ENCODE assay signal across 14 mouse cellular contexts in genomic region chr1:133255776-133256175, GRCm38 (mm10). TPM values are rescaled to one million over a fixed set of nuclear protein-coding genes. Genes with fewer than 3 reads are reported as not detected.
A peak's percentile ranks its signal among the peaks of the same experiment; 100 is the strongest.
DNase-seq lines count a peak whose midpoint lies in the region; ATAC-seq and TF ChIP-seq lines count a peak whose summit lies in the region.
"Had no signal": no experiment of that assay in that cellular context is flagged by ENCODE, and none has a peak within 500 bp of the region (broad histone marks: within the 10 kb centered on the region; RNA-seq: fewer than 3 reads in every experiment).

No protein-coding gene starts in this region.

- no peak for TF ChIP-seq CTCF in lung, adult 2 months (IDR thresholded peaks at IDR 0.05; ENCODE audit: insufficient read depth, low read length)
- TF ChIP-seq CTCF in heart, postnatal 0 days (IDR thresholded peaks at IDR 0.05; ENCODE audit: low read depth): no peak

- no peak for DNase-seq in heart, postnatal 25 days (ENCODE audit: low spot score)
- no peak for DNase-seq in lung, adult 2 months
- DNase-seq in heart, postnatal 0 days (ENCODE audit: low spot score): no peak
- DNase-seq in right cerebral cortex, postnatal 36 days (ENCODE audit: low spot score in 2 of 2): no peak
- no peak for DNase-seq in adrenal gland, postnatal 4 days (ENCODE audit: low spot score in 2 of 2)
- DNase-seq: adrenal gland, postnatal 25 days; forebrain, postnatal 0 days had no signal

- H3K27me3 ChIP-seq in heart, embryonic 14.5 days (ENCODE audit: control insufficient read depth, insufficient read depth, low read length): no peaks in the 10 kb centered on the region
- no peaks in the 10 kb centered on the region for H3K27me3 ChIP-seq in lung, embryonic 16.5 days (ENCODE audit: control insufficient read depth, insufficient read depth, low read depth, low read length)
- H3K27me3 ChIP-seq in heart, postnatal 0 days (ENCODE audit: control insufficient read depth, insufficient read depth, low read length): no peaks in the 10 kb centered on the region
- H3K27me3 ChIP-seq in neural tube, embryonic 15.5 days (replicated peaks): no peaks in the 10 kb centered on the region

- H3K9ac ChIP-seq in heart, embryonic 14.5 days (ENCODE audit: low read length): peak overlapping the region; percentile 56; the same call in 1 of the 2 replicates
- no peak overlapping the region; the same call in 1 of the 2 replicates for H3K9ac ChIP-seq in lung, embryonic 16.5 days (ENCODE audit: low read length)
- H3K9ac ChIP-seq in heart, postnatal 0 days (replicated peaks; ENCODE audit: low read depth, low read length): 0 out of 2 replicates have a peak overlapping the region, but pooled peaks have one; percentile 22
- H3K9ac ChIP-seq in neural tube, embryonic 15.5 days (replicated peaks): no peak overlapping the region
- H3K9ac ChIP-seq: forebrain, postnatal 0 days had no signal

- no peak for ATAC-seq in heart, embryonic 14.5 days (ENCODE audit: insufficient number of reproducible peaks, insufficient read depth, low FRiP score, low read depth)
- peak; percentile 50 for ATAC-seq in lung, embryonic 16.5 days (ENCODE audit: low read depth)
- no peak for ATAC-seq in heart, postnatal 0 days (ENCODE audit: insufficient read depth, low read depth)
- ATAC-seq in neural tube, embryonic 15.5 days (ENCODE audit: low FRiP score): no peak
- ATAC-seq: forebrain, postnatal 0 days had no signal

- H3K4me3 ChIP-seq in heart, embryonic 14.5 days (ENCODE audit: control insufficient read depth in 1 of 2, insufficient read depth in 1 of 2, low read depth in 1 of 2, low read length in 2 of 2): no peak overlapping the region
- peak overlapping the region; percentile 32 for H3K4me3 ChIP-seq in lung, embryonic 16.5 days (ENCODE audit: low read length)
- H3K4me3 ChIP-seq in lung, adult 2 months (replicated peaks; ENCODE audit: extremely low read depth, low read depth, low read length): no peak overlapping the region
- peak overlapping the region; percentile 19 for H3K4me3 ChIP-seq in heart, postnatal 0 days (ENCODE audit: low read depth, low read length)
- H3K4me3 ChIP-seq in neural tube, embryonic 15.5 days (replicated peaks): no peak overlapping the region

- TF ChIP-seq EP300 in heart, postnatal 0 days (IDR thresholded peaks at IDR 0.05; ENCODE audit: low read depth): no peak

- 30% methylated on average over 5 of the region's 5 CpGs for WGBS in heart, embryonic 14.5 days
- 19% methylated on average over 5 of the region's 5 CpGs for WGBS in lung, embryonic 16.5 days
- 55% methylated on average over 5 of the region's 5 CpGs for WGBS in lung, adult 2 months
- WGBS in heart, postnatal 0 days: 37% methylated on average over 5 of the region's 5 CpGs
- WGBS in neural tube, embryonic 15.5 days: 41% methylated on average over 5 of the region's 5 CpGs

- TF ChIP-seq POLR2A in lung, adult 2 months (IDR thresholded peaks at IDR 0.05; ENCODE audit: borderline replicate concordance, extremely low read depth, low read depth, low read length): no peak

- H3K27ac ChIP-seq in heart, embryonic 14.5 days (replicated peaks in 1 of 2; ENCODE audit: control insufficient read depth in 1 of 2, insufficient read depth in 1 of 2, low read depth in 2 of 2, low read length in 2 of 2): peak overlapping the region; percentile 26 to 50
- peak overlapping the region; percentile 69 for H3K27ac ChIP-seq in lung, embryonic 16.5 days (ENCODE audit: low read length)
- peak overlapping the region; percentile 52 for H3K27ac ChIP-seq in heart, postnatal 0 days (ENCODE audit: low read depth)
- peak overlapping the region; percentile 19 for H3K27ac ChIP-seq in neural tube, embryonic 15.5 days (replicated peaks)

- peaks cover 21% of the 10 kb centered on the region for H3K36me3 ChIP-seq in heart, embryonic 14.5 days (ENCODE audit: control insufficient read depth, insufficient read depth, low read length)
- no peaks in the 10 kb centered on the region for H3K36me3 ChIP-seq in lung, embryonic 16.5 days (ENCODE audit: control insufficient read depth, insufficient read depth, low read length)
- peaks cover 11% of the 10 kb centered on the region for H3K36me3 ChIP-seq in heart, postnatal 0 days (replicated peaks; ENCODE audit: control insufficient read depth, insufficient read depth, low read length)
- H3K36me3 ChIP-seq in neural tube, embryonic 15.5 days: peaks cover 8% of the 10 kb centered on the region; the same call in 1 of the 2 replicates

- intact Hi-C loops in heart, postnatal 25 days (cut with DNase I): no loop called here

- H3K9me3 ChIP-seq in heart, embryonic 14.5 days (ENCODE audit: control insufficient read depth, low read length): no peaks in the 10 kb centered on the region
- no peaks in the 10 kb centered on the region for H3K9me3 ChIP-seq in lung, embryonic 16.5 days (ENCODE audit: control insufficient read depth, low read length)
- no peaks in the 10 kb centered on the region for H3K9me3 ChIP-seq in heart, postnatal 0 days (replicated peaks; ENCODE audit: control insufficient read depth, low read length)
- H3K9me3 ChIP-seq in neural tube, embryonic 15.5 days (replicated peaks): no peaks in the 10 kb centered on the region

- peak overlapping the region; percentile 37; the same call in 1 of the 2 replicates for H3K4me2 ChIP-seq in heart, embryonic 14.5 days (ENCODE audit: low read length)
- peak overlapping the region; percentile 37; the same call in 1 of the 2 replicates for H3K4me2 ChIP-seq in lung, embryonic 16.5 days (ENCODE audit: low read depth, low read length)
- peak overlapping the region; percentile 40 for H3K4me2 ChIP-seq in heart, postnatal 0 days (ENCODE audit: low read depth, low read length)
- H3K4me2 ChIP-seq in neural tube, embryonic 15.5 days: no peak overlapping the region

- peaks cover 57 to 68% of the 10 kb centered on the region in 2 experiments for H3K4me1 ChIP-seq in heart, embryonic 14.5 days (ENCODE audit: control insufficient read depth in 2 of 2, insufficient read depth in 2 of 2, low read length in 2 of 2)
- H3K4me1 ChIP-seq in lung, embryonic 16.5 days (replicated peaks; ENCODE audit: control insufficient read depth, insufficient read depth, low read length): peaks cover 37% of the 10 kb centered on the region
- peaks cover 3% of the 10 kb centered on the region for H3K4me1 ChIP-seq in lung, adult 2 months (ENCODE audit: control insufficient read depth, insufficient read depth, low read length)
- peaks cover 48% of the 10 kb centered on the region for H3K4me1 ChIP-seq in heart, postnatal 0 days (ENCODE audit: control insufficient read depth, insufficient read depth)
- peaks cover 67% of the 10 kb centered on the region for H3K4me1 ChIP-seq in neural tube, embryonic 15.5 days

RNA-seq across cellular contexts. Expression of gene Golt1a, which starts 53.8 kb away (rescaled TPM):
- polyA plus RNA-seq in heart, embryonic 14.5 days (2014; fragmentation: Nextera tagmentation; extraction: Ambion mirVana): not detected in 2 replicates
- total RNA-seq in heart, postnatal 25 days (2021): not detected
- 0.11 and 0.21 TPM in 2 replicates for polyA plus RNA-seq in lung, embryonic 16.5 days (2015; fragmentation: Nextera tagmentation; extraction: Ambion mirVana)
- polyA plus RNA-seq in lung, adult 2 months (2012; rRNA removed): 1.1 and 1.3 TPM in 2 replicates
- total RNA-seq in heart, postnatal 0 days (2014; rRNA removed; ENCODE audit: low replicate concordance): not detected in 2 replicates
- not detected in 2 replicates for polyA plus RNA-seq in heart, postnatal 0 days (2015; fragmentation: Nextera tagmentation; extraction: Ambion mirVana)
- 0.43 TPM in 1 of 2 replicates, not detected in the other for polyA plus RNA-seq in neural tube, embryonic 15.5 days (2015; fragmentation: Nextera tagmentation; extraction: Ambion mirVana)
- total RNA-seq in adrenal gland, postnatal 4 days (2021): 1 to 10 TPM in 1 of 2 experiments, under 1 TPM in 1; 0.76 to 2.0 TPM
- total RNA-seq: CH12.LX; heart, adult 18-20 months; monocyte, adult 5-6 weeks had no signal
- polyA plus RNA-seq: forebrain, postnatal 0 days; limb, embryonic 14.5 days had no signal

Comparison
In these comparisons a context has a peak if more than half of its experiments do, and no peak if none do; other contexts are left out.
1. H3K4me3 ChIP-seq: peak in lung, embryonic 16.5 days (single experiment) and heart, postnatal 0 days (single experiment); none in heart, embryonic 14.5 days (0 of 2), lung, adult 2 months (single experiment) and neural tube, embryonic 15.5 days (single experiment).
2. H3K27ac ChIP-seq: peak in every context shown above with its lines; median percentile 69 in lung, embryonic 16.5 days; 52 in heart, postnatal 0 days; 38 in heart, embryonic 14.5 days; 19 in neural tube, embryonic 15.5 days.
3. H3K9ac ChIP-seq: peak in heart, embryonic 14.5 days (single experiment) and heart, postnatal 0 days (single experiment); none in lung, embryonic 16.5 days (single experiment) and neural tube, embryonic 15.5 days (single experiment).